Mouse (Mus musculus) ovary, postnatal 36 days (tissue): ENCODE results near the gene Ube3b.

Experiments used
- DNase-seq: peaks from one replicate; pipeline ENCODE4 v3.0.0; 2022; ENCODE audit warnings: low spot score, mixed read lengths

Gene Ube3b

DNA sequence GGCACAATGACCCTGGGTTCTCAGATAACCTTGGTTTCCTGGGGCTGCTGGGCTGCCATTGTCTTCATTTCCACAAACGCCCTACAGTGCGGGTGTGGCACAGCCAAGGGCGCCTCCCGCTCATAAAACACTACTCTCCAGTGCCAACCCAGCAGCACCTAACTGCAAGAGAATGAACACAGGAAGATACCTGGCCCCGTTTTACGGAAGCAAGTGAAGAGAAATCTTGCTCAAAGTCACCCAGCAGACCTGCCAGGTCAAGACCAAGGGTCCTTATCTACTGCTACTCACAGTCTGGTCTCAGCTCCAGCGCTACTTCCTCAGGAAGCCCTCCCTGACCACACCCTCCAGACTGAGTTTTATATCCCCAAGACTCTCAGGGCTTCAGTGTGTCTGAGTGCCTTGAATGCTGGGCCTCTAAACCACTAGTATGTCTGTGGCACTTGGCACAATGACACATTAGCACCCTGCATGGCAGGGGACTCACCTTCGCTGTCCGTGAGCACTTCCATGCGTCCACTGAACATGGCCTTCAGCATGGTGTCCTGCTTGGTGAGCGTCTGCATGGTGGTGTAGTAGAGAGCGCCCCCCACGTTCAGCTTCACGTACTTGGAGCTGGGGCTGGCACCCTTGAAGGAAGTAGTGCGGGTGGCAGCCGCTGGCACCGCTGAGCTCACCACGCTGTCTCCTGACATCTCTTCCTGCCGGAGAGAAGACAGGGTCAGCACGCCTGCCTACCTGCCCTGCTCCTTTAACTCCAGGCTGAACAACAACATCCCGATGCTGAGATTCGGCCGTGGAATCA lies 5.8 kb upstream of the Ube3b start:
- no peak for DNase-seq

DNA sequence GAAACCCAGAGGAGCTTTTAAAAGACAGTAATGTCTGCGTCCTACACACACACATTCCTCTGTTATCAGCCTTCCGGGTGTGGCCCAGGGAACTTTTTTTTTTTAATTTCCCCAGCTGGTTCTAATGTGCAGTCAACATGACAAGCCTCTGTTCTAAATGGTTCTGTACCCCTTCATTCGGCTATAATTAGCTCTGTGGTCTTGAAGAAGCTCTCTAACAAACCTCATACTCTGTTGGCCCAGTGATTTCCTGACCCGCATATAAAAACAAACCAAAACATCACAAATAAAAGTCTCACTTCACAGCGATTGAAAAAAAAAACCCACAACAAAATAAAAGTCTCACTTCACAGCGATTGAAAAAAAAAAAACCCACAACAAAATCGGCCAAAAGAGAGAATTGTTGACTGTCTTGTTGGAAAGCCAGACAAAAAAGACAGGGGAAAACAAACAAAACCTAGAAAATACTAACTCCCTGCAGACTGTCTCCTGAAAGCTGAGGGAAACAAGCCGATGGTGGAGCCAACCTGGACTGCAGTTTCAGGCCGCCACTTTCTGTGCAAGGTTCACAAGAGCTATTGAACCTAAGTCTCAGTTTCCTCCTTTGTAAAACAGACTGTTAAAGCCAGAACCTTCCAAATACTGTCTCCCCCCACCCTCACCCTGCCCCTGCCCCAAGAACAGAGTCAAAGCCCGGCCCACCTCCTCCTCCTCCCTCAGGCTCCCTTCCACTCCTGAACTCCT lies 2.1 kb upstream of the Ube3b start:
- no peak for DNase-seq

DNA sequence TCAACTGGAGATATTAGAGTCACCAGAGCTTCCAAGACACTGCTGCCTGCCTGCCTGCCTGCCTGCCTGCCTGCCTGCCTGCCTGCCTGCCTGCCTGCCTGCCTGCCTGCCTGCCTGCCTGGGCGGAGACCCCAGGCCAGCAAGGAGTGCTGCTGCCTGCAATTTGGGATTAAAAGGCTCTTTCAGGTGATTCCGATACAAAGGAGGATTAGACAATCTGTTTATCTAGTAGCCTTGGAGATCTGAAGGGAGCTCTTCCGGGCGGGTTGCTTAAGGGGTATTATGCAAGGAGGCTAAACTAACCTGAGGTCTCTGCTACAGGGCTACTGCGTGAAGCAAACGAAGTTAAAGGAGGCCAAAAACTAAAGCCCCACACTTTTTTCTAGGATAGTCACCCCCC lies 1.5 kb upstream of the Ube3b start:
- DNase-seq = no peak

DNA sequence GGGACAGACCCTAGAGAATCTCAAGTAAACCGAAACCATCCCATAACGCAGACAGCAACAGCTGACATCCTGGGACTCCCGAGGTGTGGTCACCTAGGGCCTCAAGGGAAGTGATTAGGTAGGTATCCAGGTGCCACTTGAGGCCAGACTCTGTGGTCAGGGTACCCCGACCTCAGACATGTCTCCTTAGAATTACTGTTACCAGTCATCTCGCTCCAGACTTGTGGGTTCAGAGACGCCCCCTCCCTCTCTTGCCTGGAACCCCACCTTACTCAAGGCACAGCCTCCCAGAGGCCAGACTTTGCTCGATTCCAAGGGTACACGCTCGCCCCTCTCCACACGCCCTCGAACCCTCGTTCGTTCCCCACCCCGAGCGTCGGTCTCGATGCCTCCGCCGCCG lies 644 bp upstream of the Ube3b start:
- DNase-seq = no peak

DNA sequence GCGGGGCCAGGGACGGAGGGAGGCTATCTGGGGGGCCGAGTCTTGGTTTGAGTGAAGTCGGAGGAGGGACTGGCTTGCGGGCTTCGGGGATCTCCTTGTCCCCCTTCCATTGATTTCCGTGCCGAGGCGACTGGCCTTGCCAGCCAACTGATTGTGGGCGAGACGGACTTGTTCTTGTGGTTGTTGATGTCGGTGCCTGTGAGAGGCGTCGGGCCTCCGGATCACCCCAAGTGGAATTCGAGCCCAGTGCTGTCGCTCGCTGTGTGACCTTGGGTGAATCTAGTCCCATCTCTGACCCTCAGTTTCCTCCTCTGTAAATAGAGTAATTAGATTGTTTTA lies 575 bp downstream of the Ube3b start:
- no peak for DNase-seq

DNA sequence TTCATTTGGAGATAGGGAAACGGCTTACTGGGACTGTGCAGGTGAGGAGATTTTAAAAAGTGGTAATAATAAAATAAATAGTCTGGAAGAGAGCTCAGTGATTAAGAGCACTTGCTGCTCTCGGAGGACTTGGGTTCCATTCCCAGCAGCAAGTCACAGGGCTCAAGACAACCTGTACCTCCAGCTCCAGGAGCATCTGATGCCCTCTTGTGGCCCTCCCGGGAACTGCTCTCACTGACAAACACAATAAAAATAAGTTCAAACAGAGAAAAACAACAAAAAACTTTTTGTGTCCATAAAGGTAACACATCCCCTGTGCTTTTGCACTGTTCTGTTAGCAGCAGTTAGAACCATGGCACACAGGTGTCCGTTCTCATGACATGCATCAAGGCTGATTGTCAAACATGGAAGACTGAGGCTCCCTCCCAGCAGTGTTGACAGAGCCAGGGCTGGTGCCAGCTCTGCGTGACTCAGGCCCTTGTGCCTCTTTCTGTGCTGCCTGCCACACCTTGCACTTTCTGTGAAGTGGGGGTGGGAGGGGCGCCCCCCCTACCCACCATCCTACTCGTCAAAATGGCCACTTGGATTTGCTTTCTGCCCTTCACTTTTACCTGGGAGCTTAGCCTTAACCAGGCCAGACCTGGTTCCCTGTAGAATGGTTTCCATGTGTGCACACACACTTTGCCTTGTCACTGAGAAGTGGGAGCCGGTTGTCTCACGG lies 2.9 kb downstream of the Ube3b start:
- no peak for DNase-seq

DNA sequence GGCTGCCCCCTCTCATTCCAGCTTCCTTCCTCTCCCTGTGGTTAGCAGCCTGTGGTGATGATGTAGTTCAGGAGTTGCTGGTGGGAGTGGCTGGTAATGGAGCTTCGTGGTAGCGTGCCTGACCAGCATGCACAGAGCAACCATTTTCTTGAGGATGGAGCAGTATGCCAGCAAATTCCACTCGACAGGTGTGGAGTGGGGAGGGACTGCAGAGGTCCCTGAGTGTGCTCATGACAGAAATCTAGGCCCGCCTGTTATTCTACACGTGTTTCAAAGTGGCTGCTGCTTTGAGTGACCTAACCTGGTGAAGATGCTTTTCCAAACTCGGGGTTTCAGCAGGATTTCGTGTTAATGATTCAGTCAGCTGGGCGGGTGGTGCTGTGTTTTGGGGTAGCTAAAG lies 4.0 kb downstream of the Ube3b start:
- DNase-seq = no peak

DNA sequence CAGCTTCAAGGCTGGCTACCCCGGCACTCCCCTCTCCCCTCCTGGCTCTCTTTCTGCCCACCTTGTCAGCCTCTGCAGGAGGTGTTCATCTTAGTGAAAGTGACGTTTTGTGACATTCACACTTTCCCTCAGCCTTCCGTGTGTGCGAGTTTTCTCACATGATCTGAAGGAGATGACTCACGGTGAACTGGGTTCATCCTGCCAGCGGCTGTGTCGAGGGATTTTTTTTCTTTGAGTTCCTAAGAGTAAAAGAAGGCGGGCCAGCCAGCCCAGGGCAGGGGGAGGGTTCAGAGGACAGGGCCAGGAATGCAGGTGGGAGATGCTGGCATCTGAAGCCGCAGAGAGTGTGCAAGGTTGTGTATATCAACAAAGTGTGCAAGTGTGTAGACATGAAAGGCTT lies 12.8 kb downstream of the Ube3b start:
- DNase-seq = no peak

DNA sequence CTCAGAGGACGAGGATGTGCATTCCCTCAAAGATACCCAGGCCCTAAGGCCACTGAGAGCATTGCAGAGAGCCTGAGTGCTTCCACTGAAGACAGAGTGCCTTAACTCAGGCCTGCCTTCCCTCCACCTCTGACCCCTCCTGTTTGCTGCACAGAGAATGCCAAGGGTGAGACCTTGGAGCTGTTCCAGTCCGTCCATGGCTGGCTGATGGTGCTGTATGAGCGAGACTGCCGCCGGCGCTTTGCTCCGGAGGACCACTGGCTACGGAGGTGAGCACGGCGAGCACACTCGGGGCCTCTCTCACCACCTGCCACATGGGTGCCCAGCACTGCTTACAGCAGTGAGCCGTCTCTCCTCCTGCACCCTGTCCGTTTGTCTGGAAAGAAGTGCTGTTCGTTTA lies 26.2 kb downstream of the Ube3b start:
- peak; percentile 39 for DNase-seq

DNA sequence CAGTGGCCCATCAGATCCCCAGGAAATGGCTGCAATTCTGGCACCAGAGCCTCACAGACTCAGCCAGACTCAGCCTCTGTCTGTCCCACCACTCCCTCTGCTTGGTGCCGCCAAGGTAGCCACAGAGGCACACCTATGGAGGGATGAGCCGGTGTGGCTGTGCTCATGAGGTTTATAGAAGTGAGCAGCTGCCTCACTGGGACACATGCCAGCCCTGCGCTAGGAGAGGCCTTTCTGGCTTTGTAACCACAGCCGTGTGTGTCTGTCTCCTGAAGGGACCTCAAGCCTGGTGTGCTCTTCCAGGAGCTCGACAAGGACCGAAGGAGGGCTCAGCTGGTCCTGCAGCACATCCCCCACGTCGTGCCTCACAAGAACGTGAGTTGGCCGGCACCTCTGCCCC lies 26.9 kb downstream of the Ube3b start:
- DNase-seq = no peak

DNA sequence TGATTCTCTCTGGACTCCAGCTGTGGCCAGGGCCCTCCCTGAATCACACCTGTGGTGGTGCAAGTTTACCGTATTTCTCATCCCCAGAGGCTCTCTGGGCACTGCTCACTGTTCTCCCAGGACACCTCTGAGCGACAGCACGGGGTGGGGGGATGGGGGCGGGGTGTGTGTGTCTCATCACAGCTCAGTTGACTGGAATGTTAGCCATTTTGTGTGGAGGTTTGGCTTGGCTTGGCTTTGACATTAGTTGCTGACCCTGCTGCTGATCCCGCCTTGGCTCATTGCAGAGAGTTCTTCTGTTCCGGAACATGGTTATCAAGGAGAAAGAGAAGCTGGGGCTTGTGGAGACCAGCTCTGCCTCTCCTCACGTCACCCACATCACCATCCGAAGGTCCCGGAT lies 27.4 kb downstream of the Ube3b start:
- no peak for DNase-seq

DNA sequence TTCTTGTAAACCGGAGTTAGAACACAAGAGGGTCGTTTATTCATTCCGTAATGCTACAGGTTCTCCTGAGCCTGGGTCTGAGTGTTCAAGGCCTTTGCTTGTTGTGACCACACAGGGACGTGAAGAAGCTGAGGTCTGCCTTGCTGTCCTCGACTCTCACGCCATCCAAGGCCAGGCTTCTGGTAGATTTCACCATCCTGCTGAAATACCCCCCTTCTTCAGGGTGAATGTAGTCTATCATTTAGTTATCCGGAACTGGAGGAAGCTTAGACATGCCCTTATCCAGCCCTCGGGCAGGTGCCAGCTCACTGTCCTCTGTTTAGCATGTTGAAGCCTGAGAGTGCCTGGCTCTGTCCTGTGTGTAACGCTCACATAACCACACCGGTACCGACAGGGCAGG lies 28.4 kb downstream of the Ube3b start:
- no peak for DNase-seq

DNA sequence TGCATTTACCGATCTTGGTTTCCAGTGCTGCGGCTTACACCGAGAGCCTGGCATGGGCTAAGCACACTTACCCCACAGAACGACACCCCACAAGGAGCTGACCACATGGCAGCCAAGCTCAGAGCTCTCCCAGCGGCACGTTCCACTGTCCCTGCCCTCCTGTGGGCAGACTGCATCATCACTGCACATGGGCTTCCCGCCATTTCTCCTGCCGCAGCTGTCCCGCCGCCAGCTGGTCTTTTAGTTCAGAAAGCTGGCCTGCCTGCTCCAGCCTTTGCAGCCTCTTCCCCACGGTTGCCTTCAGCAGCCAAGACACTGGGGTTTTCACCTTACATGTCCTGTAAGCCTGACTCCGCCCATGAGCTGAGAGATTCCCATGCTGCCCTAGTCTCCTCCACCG lies 30.0 kb downstream of the Ube3b start:
- no peak for DNase-seq

DNA sequence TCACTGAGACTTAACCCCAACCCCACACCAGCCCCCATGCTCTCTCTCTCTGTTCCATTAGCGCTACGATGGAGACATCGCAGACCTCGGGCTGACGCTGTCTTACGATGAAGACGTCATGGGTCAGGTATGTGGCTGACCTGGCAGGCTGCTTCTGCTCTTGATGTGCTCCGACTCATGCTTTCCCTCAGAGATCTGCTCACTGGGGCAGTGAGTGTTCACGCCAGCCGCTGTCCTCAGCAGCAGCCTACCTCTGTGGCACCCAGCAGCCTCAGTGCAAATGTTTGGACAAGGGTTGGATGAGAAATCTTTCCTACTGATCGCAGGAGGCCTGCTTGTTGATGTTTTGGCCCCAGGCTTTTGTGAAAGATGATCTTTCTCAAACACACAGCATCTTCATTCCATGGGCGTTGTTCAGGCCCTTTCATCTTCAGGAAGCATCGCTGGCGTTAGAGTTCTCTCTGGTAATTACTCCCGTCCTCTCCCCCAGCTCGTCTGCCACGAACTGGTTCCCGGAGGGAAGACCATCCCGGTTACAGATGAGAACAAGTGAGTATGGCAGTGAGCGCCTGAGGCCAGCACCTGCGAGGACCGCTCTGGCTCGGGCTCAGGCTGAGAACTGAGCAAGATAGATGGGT lies 32.1 kb downstream of the Ube3b start:
- DNase-seq = no peak

DNA sequence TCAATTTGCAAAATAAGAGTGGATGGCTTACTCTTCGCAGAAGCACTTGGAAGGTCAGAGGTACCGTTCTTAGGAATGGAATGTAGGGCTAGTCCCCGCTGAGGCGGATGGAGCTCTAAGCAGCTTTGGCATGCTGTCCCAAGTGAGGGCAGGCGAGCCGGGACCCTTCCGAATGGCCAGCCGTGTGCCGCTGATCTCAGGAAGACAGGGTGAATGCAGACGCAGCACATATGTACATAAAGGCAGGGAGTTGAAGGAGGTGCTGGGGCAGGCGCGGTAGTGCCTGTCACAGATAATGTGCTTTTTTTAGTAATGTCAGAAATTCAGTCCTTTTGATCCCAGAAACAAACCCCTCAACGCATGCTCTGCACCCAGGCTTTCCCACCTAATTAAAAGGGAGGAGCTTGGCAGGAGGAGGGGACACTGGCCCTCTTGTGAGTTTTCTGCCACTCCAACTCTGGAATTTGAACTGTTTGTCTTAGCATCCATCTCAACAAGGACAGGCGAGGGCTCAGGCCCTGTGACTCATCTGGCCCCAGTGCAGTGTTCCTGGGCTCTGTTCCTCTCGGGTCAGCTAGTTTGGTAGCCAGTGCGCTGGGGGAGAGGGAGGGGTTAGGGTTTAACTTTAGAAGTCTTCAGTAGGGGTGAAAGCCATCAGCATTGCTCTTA lies 32.8 kb downstream of the Ube3b start:
- DNase-seq = no peak

DNA sequence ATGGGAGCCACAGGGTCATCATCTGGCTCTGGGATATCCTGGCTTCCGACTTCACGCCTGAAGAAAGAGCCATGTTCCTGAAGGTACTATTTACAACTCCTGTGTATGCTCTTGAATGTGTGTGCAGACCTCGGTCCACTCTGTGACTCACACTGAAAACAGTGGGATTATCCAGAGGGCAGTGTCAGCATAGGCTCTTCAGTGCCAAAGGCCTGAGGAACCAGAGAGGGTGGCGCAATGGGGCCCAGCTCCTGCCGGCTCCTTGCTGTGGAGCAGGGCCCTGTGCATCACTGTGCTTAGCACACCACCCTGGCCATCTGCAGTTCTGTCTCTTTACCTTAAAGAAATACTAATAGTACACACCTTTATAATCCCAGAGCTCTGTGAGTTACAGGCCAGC lies 35.2 kb downstream of the Ube3b start:
- no peak for DNase-seq

DNA sequence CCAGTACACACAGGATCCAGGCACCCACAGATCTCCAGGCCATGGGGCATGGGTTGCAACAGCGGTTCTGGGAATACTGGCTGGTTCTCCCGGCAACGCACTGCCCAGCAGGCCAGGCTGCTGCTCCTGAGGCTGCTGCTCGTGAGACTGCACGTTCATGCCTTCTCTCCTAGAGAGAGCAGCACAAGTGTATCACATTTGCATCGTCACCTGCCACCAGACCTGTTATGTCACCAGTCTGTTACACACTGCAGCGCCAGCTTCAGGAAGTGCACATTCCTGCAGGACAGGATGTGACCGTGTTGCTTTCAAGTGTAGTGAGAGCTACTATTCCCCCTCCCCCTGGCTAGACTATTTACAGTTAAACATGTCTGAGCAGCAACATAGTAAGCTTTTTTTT lies 36.4 kb downstream of the Ube3b start:
- no peak for DNase-seq

DNA sequence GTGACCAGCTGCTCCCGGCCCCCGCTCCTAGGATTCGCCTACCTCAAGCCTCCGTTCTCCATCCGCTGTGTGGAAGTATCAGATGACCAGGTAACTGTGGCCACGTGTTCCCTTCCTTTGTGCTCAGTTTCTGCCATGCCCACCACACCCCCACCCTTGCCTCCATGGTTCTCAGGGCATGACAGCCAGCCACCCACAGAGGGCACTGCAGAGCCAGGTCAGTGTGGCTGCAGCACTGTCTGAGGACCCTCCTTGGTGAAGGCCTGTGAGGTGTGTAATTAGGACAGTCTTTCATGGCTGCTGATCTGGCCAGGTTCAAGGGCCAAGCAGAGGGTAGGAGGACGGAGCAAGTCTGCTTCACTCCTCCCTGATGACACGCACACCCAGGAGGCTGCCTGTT lies 38.1 kb downstream of the Ube3b start:
- DNase-seq = peak; percentile 27

DNA sequence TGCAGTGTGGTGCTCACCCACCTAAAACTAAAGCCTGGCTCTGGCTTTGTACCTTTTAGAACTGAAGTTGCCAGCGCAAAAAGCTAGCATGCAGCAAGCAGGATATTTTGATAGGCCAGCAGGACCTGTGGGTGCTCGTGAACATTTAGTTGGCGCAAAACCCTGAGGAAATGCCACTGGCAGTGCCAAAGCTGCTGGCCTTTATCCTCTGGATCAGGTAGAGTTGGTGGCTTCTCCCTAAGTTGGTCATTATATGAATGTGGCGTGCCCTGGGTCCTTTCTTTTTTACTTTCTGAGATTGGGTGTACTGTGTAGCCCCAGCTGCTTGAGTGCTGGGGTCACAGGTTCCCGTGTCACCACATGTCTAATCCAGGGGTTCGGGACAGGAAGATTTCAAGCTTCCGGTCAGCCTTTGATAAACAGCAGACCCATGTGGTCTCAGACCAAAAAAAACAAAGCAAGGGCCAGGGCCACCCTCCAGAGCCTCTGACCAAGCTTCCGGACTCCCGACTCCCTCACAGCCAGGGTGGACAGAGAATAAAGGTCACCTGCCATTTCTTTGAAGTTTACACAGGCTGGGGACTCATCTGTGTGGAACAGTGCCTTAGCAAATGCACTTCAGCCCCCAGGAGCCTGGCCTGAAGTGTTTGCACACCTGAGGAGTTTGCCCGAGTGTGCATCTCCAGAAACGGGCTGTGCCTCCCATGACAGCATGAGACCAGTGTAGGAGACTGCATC lies 41.3 kb downstream of the Ube3b start:
- DNase-seq = no peak

DNA sequence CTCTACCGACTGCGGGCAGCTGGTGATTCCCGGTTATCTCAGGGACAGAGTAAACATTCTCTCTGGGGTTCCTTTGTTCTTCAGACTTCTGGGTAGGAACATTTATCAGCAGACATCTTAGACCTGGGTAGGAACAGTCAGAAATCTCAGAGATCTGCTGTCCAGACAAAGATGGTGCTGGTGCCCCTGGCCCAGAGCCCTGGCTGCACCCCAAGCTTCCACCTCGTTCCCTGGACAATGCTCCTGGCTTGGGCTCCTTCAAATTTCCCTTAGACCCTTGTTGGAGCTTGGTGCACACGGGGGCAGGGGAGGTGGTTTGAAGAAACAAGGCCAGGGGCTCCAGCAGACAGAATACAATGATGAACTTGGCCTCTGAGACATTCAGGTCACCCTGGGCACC lies 42.2 kb downstream of the Ube3b start:
- no peak for DNase-seq

DNA sequence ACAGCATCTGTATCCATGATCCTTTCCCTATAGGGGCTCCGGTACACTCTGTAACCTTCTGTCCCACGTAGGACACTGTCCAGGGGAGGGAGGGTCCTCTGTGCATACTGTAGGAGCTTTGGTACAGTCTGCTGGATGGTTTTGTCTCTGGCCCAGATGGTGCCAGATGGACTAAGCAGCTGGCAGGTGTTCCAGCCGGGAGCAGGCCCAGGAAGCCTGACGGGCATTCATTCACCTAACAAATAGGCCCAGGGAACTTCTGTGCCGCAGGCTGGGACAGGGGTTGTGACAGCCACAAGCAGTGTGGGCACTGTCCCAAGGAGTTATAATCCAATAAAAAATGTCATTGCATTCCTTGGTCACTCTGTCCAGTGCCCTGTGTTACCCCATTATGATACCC lies 43.6 kb downstream of the Ube3b start:
- DNase-seq = no peak

DNA sequence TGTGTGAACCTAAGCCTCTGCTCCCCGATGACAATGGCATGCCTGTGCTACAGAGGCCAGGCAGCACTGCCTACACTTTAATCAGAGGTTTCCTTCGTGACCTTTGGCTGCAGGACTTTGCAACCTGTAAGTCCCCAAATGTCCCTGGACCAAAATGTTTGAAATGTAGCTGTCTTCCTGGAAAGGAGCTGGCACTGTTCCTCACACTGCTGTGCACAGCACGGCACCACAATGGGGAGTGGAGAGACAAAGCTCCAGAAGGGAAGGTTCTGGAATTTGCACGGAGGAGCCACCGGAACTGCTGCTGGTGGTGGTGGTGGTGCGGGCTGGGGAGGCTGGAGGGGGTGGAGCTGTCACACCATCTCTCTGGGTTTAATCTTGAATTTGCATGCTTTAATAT lies 46.3 kb downstream of the Ube3b start:
- DNase-seq = no peak
